Mouse (Mus musculus): ENCODE results near the gene Vmn2r52. TPM values are rescaled to one million over a fixed set of nuclear protein-coding genes. Genes with fewer than 3 reads are reported as not detected.

Gene Vmn2r52
- total RNA-seq (2023) = not detected

DNA sequence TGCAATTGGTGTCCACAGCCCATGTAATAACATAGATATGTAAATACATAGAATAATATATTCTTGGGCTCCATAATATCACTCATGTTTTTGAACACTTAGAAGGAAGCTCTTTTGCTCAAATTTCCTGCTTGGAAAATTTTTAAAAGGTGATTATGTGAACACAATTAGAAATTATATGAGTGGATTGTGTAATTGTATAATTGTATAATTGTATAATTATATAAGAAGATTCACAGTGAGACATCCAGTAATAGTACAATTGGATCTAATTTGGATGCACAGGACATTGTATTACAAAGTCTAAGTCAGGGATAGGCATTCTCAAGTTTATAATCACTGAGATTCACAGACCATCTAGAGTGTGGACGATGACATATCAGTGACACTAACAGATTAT is at the start of gene Vmn2r52:
Vmn2r52 (minus strand) TSS at position 101 of the 400 bp plus-strand sequence.

DNA sequence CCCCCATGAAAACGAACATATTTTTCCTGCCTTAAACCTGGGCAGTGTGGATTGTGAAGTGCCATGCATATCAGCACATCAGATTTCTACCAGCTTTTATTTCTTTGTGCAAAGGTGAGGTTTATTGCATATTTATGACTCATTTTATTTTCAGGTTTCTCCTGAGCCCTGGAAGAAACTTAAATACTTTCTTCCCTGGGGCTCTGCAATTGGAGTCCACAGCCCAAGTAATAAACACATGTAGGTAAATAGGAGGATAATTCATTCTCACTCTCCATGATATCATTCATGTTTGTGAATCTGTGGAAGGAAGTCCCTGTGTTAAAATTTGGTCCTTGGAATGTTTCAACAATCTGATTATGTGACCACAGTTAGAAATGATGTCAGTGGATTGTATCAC is 70.7 kb downstream of the Vmn2r52 start, which contains the start of gene Vmn2r51:
Vmn2r51 (minus strand) TSS at position 101 of the 400 bp plus-strand sequence.

Other genes with a start within 250 kb of the Vmn2r52 start
- gene Vmn2r48, start 223.0 kb downstream of the Vmn2r52 start, total RNA-seq (2023) = not detected
- gene Vmn2r49, start 184.3 kb downstream of the Vmn2r52 start, total RNA-seq (2023) = not detected
- not detected for gene Vmn2r50, start 123.3 kb downstream of the Vmn2r52 start, total RNA-seq (2023)
- not detected for gene Vmn2r51, start 70.8 kb downstream of the Vmn2r52 start, total RNA-seq (2023)
- not detected for gene Vmn1r66, start 101.4 kb upstream of the Vmn2r52 start, total RNA-seq (2023)